Mouse (Mus musculus): Measurements from ENCODE around the gene 4930426L09Rik. TPM values are rescaled to one million over a fixed set of nuclear protein-coding genes. Genes with fewer than 3 reads are reported as not detected.

4930426L09Rik gene
- polyA plus RNA-seq, 1 experiment from 2014 or later = 0.37 TPM

DNA sequence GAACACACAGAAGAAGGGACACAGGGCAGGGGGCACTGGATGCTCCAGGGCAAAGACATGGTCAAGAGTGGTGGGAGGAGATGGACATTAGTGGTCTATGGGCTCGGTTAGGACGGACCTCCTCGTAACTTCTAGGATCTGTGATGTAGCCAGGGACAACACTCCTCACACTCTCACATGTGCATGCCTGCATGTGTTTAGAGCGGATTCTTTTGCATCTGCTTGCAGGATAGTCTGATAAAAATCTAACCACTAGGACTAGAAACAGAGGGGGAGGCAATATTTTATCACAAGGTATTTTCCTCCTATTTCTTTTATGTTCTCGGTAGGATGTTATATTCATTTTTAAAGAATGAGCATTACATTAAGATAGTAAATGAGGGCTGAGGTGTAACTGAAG is 38.6 kb upstream of the 4930426L09Rik start:
- no peak overlapping the region for H3K4me2 ChIP-seq (replicated peaks)
- H3K4me3 ChIP-seq = no peak overlapping the region
- peaks cover 16% of the 10 kb centered on the region for H3K4me1 ChIP-seq
- 96% methylated on average over 5 of the region's 5 CpGs for WGBS
- no peaks in the 10 kb centered on the region for H3K36me3 ChIP-seq
- ATAC-seq (ENCODE audit: low FRiP score) = no peak
- no peaks in the 10 kb centered on the region for H3K9me3 ChIP-seq (replicated peaks)
- H3K27me3 ChIP-seq = no peaks in the 10 kb centered on the region
- H3K9ac ChIP-seq = no peak overlapping the region
- H3K27ac ChIP-seq = no peak overlapping the region

DNA sequence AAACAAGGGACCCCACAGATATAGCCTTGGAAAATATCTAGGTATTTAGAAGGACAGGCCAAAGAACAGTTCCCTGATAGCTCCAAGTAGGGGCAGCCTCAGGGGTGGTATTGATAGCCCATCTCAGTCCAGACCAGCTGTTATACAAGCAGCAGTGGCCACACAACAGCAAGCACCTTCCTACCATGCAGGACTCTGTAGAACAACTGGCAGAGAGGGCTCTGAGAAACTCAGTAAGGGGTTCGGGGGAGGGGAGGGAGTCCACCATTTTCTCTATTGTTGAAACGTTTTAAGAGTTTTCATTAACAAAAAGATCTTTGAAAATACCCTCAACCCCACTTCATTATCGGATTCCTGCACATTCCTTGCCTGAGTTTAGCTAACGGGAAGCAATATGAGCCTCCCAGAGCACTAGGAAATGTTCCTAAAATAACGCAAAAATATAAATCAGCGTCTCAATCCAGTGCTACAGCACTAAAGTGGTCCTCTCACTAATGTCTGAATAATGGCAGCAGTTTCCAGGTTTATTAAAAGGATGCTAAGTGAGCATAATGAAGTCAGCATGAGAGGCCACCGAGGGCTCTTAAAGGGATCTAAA is 37.7 kb upstream of the 4930426L09Rik start:
- H3K4me2 ChIP-seq (replicated peaks) = no peak overlapping the region
- H3K4me3 ChIP-seq = no peak overlapping the region
- H3K36me3 ChIP-seq = no peaks in the 10 kb centered on the region
- peaks cover 13% of the 10 kb centered on the region for H3K4me1 ChIP-seq
- no peaks in the 10 kb centered on the region for H3K9me3 ChIP-seq (replicated peaks)
- no peaks in the 10 kb centered on the region for H3K27me3 ChIP-seq
- WGBS = 49% methylated on average over 7 of the region's 7 CpGs
- H3K9ac ChIP-seq = no peak overlapping the region
- ATAC-seq (ENCODE audit: low FRiP score) = no peak
- H3K27ac ChIP-seq = no peak overlapping the region

DNA sequence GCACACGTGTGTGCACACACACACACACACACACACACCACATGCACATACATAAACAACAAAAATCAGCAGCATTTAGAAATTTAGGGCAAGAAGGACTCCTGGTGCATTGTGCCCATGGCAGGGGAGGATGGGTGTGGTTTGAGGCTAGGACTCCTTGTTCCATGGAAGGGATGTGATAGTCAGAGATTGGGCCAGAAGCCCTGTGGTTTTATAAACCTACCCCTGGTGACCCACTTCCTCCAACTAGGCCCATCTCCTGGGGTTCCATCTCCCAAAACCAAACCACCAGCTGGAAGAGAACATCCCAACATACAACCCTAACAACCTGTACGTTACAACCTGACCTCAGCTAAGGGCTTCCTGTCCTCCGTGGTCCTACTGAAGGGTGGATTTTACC is 35.6 kb upstream of the 4930426L09Rik start:
- H3K4me1 ChIP-seq = peaks cover 10% of the 10 kb centered on the region; the same call in 1 of the 2 replicates
- no peak overlapping the region for H3K9ac ChIP-seq
- no peak for ATAC-seq (ENCODE audit: low FRiP score)

DNA sequence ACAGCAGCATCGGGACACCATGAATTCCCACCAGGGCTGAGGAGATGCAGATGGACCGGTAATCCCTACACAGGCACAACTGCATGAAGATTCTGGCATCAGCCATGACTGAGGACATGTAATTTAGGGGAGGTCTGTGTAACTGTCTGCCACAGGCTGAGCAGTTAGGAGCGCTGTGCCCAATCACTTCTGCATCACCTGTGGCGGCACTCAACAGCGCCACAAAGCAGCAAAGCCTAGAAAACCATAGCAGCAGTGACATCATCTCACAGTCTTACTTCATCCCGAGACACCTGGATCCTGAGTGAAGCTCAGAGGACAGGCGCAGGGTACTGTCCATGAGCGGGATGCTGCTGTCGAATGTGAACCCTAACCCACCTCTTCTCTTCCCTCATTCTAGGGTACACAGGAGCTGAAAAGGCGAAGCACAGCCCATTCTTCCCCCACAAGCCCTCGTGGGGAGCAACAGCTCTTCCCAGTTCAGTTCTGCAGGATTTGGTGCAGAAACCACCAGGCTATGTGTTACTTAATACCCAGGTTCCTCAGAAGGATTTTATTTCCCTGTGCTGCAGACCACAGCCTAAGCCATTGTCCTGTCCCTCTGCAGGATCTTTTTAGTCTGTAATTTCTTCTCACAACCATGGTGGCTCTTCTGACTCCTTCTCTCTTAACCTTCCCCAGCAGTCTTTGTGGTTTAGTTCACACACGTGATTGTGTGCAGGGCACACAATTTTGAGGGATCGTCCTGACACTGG is 34.7 kb upstream of the 4930426L09Rik start:
- Histone ChIP-seq H3K36me3 (no peaks in the 10 kb centered on the region), H3K9ac (no peak overlapping the region), H3K27ac (no peak overlapping the region), H3K4me2 (replicated peaks) (no peak overlapping the region), H3K9me3 (replicated peaks) (no peaks in the 10 kb centered on the region), H3K4me1 (peaks cover 10% of the 10 kb centered on the region; the same call in 1 of the 2 replicates), H3K27me3 (no peaks in the 10 kb centered on the region), H3K4me3 (no peak overlapping the region)
- WGBS = 79% methylated on average over 13 of the region's 13 CpGs
- ATAC-seq (ENCODE audit: low FRiP score) = no peak

More for the DNA sequence above, 35.6 kb upstream of the 4930426L09Rik start:
- no peaks in the 10 kb centered on the region for H3K36me3 ChIP-seq
- no peaks in the 10 kb centered on the region for H3K27me3 ChIP-seq
- 80% methylated on average over 3 of the region's 3 CpGs for WGBS
- H3K4me2 ChIP-seq (replicated peaks) = no peak overlapping the region
- no peak overlapping the region for H3K4me3 ChIP-seq
- no peaks in the 10 kb centered on the region for H3K9me3 ChIP-seq (replicated peaks)
- no peak overlapping the region for H3K27ac ChIP-seq

DNA sequence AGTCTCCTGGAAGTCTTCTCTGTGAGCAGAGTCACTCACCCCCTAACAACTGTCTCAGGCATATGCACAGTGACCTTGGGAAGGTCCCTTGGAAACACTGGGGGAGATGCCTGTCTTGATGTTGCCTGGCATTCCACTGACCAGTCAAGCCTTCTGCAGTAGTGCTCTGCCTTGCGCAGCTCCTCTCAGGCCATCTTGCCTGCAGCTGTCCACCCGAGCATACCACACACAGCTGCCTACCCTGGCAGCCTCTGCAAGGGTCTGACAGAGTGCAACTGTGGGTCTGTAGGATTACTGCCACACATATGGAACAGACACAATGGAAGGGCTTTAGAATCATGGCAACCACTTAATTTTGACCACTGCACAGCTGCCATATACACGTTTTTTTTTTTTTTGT is 33.0 kb upstream of the 4930426L09Rik start:
- Histone ChIP-seq H3K4me2 (replicated peaks) (no peak overlapping the region), H3K27me3 (no peaks in the 10 kb centered on the region), H3K36me3 (no peaks in the 10 kb centered on the region), H3K27ac (no peak overlapping the region), H3K4me3 (no peak overlapping the region), H3K4me1 (peaks cover 10% of the 10 kb centered on the region; the same call in 1 of the 2 replicates), H3K9ac (no peak overlapping the region), H3K9me3 (replicated peaks) (no peaks in the 10 kb centered on the region)
- WGBS = 83% methylated on average over 3 of the region's 3 CpGs
- ATAC-seq (ENCODE audit: low FRiP score) = no peak

DNA sequence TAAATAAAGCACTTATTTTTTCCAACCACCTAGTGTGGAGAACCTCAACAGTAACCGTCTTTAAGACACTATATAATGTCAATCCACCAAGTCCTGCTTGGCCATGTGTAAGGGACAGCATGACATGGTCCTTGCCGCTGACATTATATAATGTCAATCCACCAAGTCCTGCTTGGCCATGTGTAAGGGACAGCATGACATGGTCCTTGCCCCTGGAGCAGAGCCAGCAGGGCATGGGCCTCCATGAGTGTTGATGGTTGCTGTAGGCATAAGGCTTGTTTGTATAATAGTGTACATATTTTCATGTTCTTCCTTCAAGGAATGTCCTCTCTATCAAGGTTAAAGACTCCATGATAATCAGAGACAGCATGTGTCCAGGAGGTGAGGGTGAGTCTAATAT is 32.2 kb upstream of the 4930426L09Rik start:
- 93% methylated on average over 2 of the region's 2 CpGs for WGBS
- peaks cover 4% of the 10 kb centered on the region; the same call in 1 of the 2 replicates for H3K4me1 ChIP-seq
- H3K4me2 ChIP-seq (replicated peaks) = no peak overlapping the region

DNA sequence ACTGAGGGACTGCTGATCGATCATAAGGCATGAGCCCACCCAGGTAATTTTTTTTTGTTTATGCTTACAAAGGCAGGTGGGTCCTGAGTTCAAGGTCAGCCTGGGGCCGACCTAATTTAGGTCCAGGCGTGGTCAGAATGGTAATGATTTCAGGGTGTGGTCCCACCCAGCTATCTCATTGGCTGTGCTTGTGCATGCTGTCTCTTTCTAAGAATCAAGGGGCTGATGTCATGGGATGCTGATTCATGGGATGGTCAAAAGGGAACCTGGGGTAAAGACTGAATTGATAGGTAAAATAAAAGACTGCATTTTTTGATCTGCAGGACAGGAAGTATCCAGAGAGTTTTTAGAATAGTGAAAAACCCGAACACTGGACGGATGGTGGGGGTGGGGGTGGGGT is 31.6 kb upstream of the 4930426L09Rik start:
- no peaks in the 10 kb centered on the region for H3K9me3 ChIP-seq (replicated peaks)
- no peak overlapping the region for H3K9ac ChIP-seq
- H3K4me2 ChIP-seq (replicated peaks) = no peak overlapping the region
- no peaks in the 10 kb centered on the region for H3K27me3 ChIP-seq
- no peak overlapping the region for H3K4me3 ChIP-seq
- no peak overlapping the region for H3K27ac ChIP-seq
- H3K36me3 ChIP-seq = no peaks in the 10 kb centered on the region
- H3K4me1 ChIP-seq = 0 out of 2 replicates have a peak, but pooled peaks cover 4% of the 10 kb centered on the region
- no peak for ATAC-seq (ENCODE audit: low FRiP score)
- 95% methylated on average over 5 of the region's 5 CpGs for WGBS

More for the DNA sequence above, 32.2 kb upstream of the 4930426L09Rik start:
- no peak for ATAC-seq (ENCODE audit: low FRiP score)
- Histone ChIP-seq H3K27me3 (no peaks in the 10 kb centered on the region), H3K36me3 (no peaks in the 10 kb centered on the region), H3K9me3 (replicated peaks) (no peaks in the 10 kb centered on the region), H3K9ac (no peak overlapping the region), H3K27ac (no peak overlapping the region), H3K4me3 (no peak overlapping the region)

DNA sequence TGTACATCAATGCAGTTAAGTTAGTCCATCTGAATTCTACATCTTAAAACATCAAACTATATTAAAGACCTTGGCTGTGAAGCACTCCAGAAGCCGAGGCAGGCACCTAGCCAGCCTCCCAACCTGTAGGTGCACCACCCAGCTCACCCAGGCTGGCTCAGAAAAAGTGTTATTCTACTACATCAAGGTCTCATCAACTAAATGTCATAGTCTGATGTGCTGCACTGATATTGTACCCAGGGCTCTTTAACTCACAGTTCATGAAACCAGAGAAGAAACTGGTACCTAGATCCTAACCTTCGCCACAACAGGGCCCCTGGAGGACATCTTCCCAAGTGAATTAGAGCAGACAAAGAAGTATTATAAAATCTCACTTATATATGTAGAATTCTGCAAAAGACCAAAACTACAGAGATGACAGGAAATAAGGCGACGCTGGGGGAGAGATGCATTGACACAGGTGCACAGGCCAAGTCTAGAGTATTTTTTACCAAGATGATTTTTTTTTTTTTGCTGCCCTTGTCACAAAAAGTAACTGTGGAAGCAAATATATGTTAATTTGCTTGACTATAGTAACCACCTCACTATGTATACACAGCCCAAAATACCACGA is 30.6 kb upstream of the 4930426L09Rik start:
- Histone ChIP-seq H3K9ac (no peak overlapping the region), H3K27me3 (no peaks in the 10 kb centered on the region), H3K4me1 (0 out of 2 replicates have a peak, but pooled peaks cover 4% of the 10 kb centered on the region), H3K9me3 (replicated peaks) (peaks cover under 1% of the 10 kb centered on the region), H3K27ac (no peak overlapping the region), H3K4me3 (no peak overlapping the region), H3K4me2 (replicated peaks) (no peak overlapping the region), H3K36me3 (no peaks in the 10 kb centered on the region)
- no peak for ATAC-seq (ENCODE audit: low FRiP score)
- WGBS = 93% methylated on average over 5 of the region's 5 CpGs

DNA sequence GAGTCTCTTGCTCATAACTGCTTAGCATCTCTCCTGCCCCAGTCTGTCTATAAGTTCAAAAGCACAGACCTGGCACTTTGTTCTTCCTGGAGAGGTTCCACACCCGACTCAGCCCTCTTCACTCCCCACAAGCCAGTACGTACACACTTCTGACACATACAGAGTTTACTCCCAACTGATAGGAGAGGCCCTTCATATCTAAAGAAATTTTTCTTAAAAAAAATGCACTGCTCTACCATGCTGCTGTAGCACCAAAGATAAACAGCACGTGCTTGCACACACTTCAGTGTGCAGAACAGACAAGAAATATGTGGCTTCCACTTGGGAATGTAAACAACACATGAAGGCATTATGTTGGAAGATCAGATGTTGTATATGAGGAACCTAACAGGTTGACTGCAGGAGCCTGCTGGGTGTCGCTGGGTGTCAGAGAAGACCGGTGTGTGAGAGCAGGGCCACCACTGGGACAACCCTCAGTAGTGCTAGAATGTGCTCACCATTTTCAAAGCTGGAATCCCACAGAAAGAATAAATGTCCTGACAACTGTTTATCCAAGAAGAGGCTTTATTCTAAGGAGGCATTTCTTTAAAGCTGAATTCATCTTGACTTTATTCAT is 29.0 kb upstream of the 4930426L09Rik start:
- Histone ChIP-seq H3K4me2 (replicated peaks) (no peak overlapping the region), H3K27ac (no peak overlapping the region), H3K4me1 (no peaks in the 10 kb centered on the region), H3K27me3 (no peaks in the 10 kb centered on the region), H3K4me3 (no peak overlapping the region), H3K9ac (no peak overlapping the region), H3K36me3 (no peaks in the 10 kb centered on the region), H3K9me3 (replicated peaks) (peaks cover 10% of the 10 kb centered on the region)
- ATAC-seq (ENCODE audit: low FRiP score) = no peak
- 82% methylated on average over 5 of the region's 5 CpGs for WGBS

DNA sequence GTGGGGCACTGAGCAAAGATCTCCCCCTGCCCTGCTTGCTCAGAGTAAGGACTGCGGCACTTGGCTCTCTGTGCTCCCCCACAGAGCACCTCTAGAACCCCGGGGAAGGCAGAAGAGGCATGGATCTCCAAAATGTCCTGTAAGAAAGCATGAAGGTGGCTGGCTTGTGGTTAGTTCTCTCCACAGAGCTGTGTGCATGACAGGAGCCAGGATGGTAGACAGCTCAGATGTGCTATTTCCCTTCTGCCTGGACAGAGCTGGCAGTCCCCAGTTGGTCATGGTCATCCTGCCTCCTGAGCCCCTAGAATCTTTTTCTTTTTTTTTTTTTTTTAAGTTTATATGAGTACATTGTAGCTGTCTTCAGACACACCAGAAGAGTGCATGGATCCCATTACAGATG is 27.7 kb upstream of the 4930426L09Rik start:
- Histone ChIP-seq H3K4me2 (replicated peaks) (no peak overlapping the region), H3K4me1 (peaks cover 3% of the 10 kb centered on the region; the same call in 1 of the 2 replicates), H3K27me3 (no peaks in the 10 kb centered on the region), H3K9me3 (replicated peaks) (peaks cover 10% of the 10 kb centered on the region), H3K4me3 (no peak overlapping the region), H3K9ac (no peak overlapping the region), H3K36me3 (no peaks in the 10 kb centered on the region), H3K27ac (no peak overlapping the region)
- 84% methylated on average over 2 of the region's 2 CpGs for WGBS
- no peak for ATAC-seq (ENCODE audit: low FRiP score)

DNA sequence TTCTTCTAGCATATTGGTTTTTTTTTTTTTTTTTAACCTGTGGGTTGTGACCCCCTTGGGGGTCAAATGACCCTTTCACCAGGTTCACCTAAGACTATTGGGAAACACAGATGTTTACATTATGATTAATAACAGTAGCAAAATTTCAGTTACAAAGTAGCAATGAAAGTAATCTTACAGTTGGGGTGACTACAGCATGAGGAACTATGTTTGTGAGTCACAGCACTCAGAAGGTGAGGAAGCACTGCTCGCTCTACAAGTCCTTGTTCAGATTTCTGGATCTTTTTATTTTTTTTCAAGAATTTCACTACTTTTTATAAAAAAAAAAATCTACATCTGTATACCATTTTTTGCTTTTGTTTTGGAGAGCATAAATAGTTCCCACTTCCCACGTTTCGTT is 26.6 kb upstream of the 4930426L09Rik start:
- Histone ChIP-seq H3K27me3 (no peaks in the 10 kb centered on the region), H3K36me3 (no peaks in the 10 kb centered on the region), H3K4me1 (peaks cover 5% of the 10 kb centered on the region; the same call in 1 of the 2 replicates), H3K4me3 (no peak overlapping the region), H3K9me3 (replicated peaks) (peaks cover 10% of the 10 kb centered on the region), H3K4me2 (replicated peaks) (no peak overlapping the region), H3K9ac (no peak overlapping the region), H3K27ac (no peak overlapping the region)
- WGBS = 90% methylated on average over 3 of the region's 3 CpGs
- no peak for ATAC-seq (ENCODE audit: low FRiP score)

Data from hindbrain, embryonic 12.5 days (tissue).